ENCODE assay signal across 8 mouse cellular contexts in the genomic region with DNA sequence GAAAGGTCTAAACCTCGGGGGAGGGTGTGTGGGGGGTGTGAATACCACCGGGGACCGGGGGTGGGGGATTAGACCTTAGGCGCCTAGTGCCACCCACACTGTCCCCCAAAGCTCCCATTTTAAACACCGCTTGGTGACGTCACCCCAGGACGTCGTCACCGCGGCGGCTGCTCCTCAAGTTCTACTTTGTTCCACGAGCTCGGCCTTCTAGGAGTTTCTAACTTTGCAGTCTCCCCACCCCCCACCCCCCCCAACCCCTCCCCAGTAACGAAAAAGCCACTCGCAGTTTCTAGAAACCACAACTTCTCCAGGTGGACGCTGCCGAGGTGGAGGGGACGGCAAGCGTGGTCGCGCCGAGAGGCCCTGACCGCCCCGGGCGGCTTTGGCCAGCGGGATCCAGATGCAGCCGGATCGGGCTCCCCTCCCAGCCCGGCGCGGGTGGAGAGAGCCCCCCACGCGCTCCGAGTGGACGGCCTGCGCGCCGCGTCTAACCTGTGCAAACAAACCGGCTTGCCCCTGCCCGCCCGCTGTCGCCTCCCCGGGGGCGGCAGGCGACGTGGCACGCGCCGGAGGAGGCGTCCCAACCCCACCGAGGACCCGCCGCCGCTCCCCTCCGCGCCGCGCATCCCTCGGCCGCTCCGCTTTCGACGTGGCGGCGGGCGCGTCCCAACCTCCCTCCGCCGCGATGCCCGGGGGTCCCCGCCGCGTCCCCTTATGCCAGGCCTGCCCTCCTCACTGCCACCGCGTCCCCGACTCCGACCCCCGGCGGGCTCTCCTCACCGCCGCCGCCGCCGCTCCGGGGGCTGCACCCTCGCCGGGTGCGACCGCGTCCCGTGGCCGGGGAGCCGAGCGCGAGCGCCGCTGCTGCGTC. TPM values are rescaled to one million over a fixed set of nuclear protein-coding genes. Genes with fewer than 3 reads are reported as not detected.
DNase-seq lines count a peak whose midpoint lies in the region; ATAC-seq lines count a peak whose summit lies in the region.

No protein-coding gene starts in this region.

- H3K27me3 ChIP-seq in embryonic facial prominence, embryonic 13.5 days = no peaks in the 10 kb centered on the region
- H3K27me3 ChIP-seq in heart, embryonic 12.5 days (replicated peaks) = no peaks in the 10 kb centered on the region
- H3K27me3 ChIP-seq in kidney, embryonic 15.5 days = no peaks in the 10 kb centered on the region
- no peaks in the 10 kb centered on the region for H3K27me3 ChIP-seq in liver, embryonic 15.5 days
- H3K27me3 ChIP-seq in stomach, embryonic 15.5 days (replicated peaks) = no peaks in the 10 kb centered on the region

- peak overlapping the region; percentile 91 for H3K4me3 ChIP-seq in embryonic facial prominence, embryonic 13.5 days
- peak overlapping the region; percentile 99 for H3K4me3 ChIP-seq in heart, embryonic 12.5 days
- H3K4me3 ChIP-seq in kidney, embryonic 15.5 days (replicated peaks) = peak overlapping the region; percentile 94
- H3K4me3 ChIP-seq in liver, embryonic 15.5 days (replicated peaks) = peak overlapping the region; percentile 86
- H3K4me3 ChIP-seq in stomach, embryonic 15.5 days (replicated peaks) = peak overlapping the region; percentile 94

- H3K4me1 ChIP-seq in embryonic facial prominence, embryonic 13.5 days = peaks cover 13% of the 10 kb centered on the region
- peaks cover 12% of the 10 kb centered on the region for H3K4me1 ChIP-seq in heart, embryonic 12.5 days (replicated peaks)
- peaks cover 17% of the 10 kb centered on the region for H3K4me1 ChIP-seq in kidney, embryonic 15.5 days
- H3K4me1 ChIP-seq in liver, embryonic 15.5 days (replicated peaks) = peaks cover 16% of the 10 kb centered on the region
- 0 out of 2 replicates have a peak, but pooled peaks cover 8% of the 10 kb centered on the region for H3K4me1 ChIP-seq in stomach, embryonic 15.5 days

- DNase-seq in left cerebral cortex, adult 18-20 months (ENCODE audit: low spot score in 2 of 2) = peak; percentile 16 to 39
- no peak for DNase-seq in left cerebral cortex, adult 11 months (ENCODE audit: low spot score)
- peak; percentile 70 to 72 for DNase-seq in natural killer cell, adult 2 months (ENCODE audit: low spot score in 2 of 2)

- H3K4me2 ChIP-seq in embryonic facial prominence, embryonic 13.5 days = peak overlapping the region; percentile 73
- peak overlapping the region; percentile 82 for H3K4me2 ChIP-seq in heart, embryonic 12.5 days
- peak overlapping the region; percentile 87 for H3K4me2 ChIP-seq in kidney, embryonic 15.5 days
- peak overlapping the region; percentile 94 for H3K4me2 ChIP-seq in liver, embryonic 15.5 days
- H3K4me2 ChIP-seq in stomach, embryonic 15.5 days = peak overlapping the region; percentile 86

- H3K9ac ChIP-seq in embryonic facial prominence, embryonic 13.5 days = peak overlapping the region; percentile 97
- peak overlapping the region; percentile 98 for H3K9ac ChIP-seq in heart, embryonic 12.5 days
- peak overlapping the region; percentile 93 for H3K9ac ChIP-seq in kidney, embryonic 15.5 days
- peak overlapping the region; percentile 85 for H3K9ac ChIP-seq in liver, embryonic 15.5 days
- peak overlapping the region; percentile 84 for H3K9ac ChIP-seq in stomach, embryonic 15.5 days

- no peaks in the 10 kb centered on the region for H3K9me3 ChIP-seq in embryonic facial prominence, embryonic 13.5 days
- H3K9me3 ChIP-seq in heart, embryonic 12.5 days (replicated peaks) = no peaks in the 10 kb centered on the region
- no peaks in the 10 kb centered on the region for H3K9me3 ChIP-seq in kidney, embryonic 15.5 days (replicated peaks)
- no peaks in the 10 kb centered on the region for H3K9me3 ChIP-seq in liver, embryonic 15.5 days (replicated peaks)
- H3K9me3 ChIP-seq in stomach, embryonic 15.5 days = no peaks in the 10 kb centered on the region

- peak; percentile 65 for ATAC-seq in embryonic facial prominence, embryonic 13.5 days (ENCODE audit: insufficient number of reproducible peaks, insufficient read depth, low FRiP score, low TSS enrichment, low read depth)
- peak; percentile 66 for ATAC-seq in heart, embryonic 12.5 days (ENCODE audit: insufficient number of reproducible peaks, low FRiP score)
- peak; percentile 76 for ATAC-seq in kidney, embryonic 15.5 days (replicated peaks; ENCODE audit: low FRiP score)
- peak; percentile 63 for ATAC-seq in liver, embryonic 15.5 days (ENCODE audit: insufficient read depth)
- peak; percentile 48 for ATAC-seq in stomach, embryonic 15.5 days (ENCODE audit: insufficient read depth, low FRiP score, low read depth)

- H3K36me3 ChIP-seq in embryonic facial prominence, embryonic 13.5 days = peaks cover 13% of the 10 kb centered on the region
- H3K36me3 ChIP-seq in heart, embryonic 12.5 days = peaks cover 12% of the 10 kb centered on the region
- H3K36me3 ChIP-seq in kidney, embryonic 15.5 days = peaks cover 16% of the 10 kb centered on the region
- peaks cover 7% of the 10 kb centered on the region; the same call in 1 of the 2 replicates for H3K36me3 ChIP-seq in liver, embryonic 15.5 days (replicated peaks)
- peaks cover 6% of the 10 kb centered on the region; the same call in 1 of the 2 replicates for H3K36me3 ChIP-seq in stomach, embryonic 15.5 days

- H3K27ac ChIP-seq in embryonic facial prominence, embryonic 13.5 days = peak overlapping the region; percentile 82
- H3K27ac ChIP-seq in heart, embryonic 12.5 days (ENCODE audit: poor library complexity, severe bottlenecking) = peak overlapping the region; percentile 84
- peak overlapping the region; percentile 85 for H3K27ac ChIP-seq in kidney, embryonic 15.5 days
- peak overlapping the region; percentile 72 for H3K27ac ChIP-seq in liver, embryonic 15.5 days (replicated peaks)
- peak overlapping the region; percentile 82 for H3K27ac ChIP-seq in stomach, embryonic 15.5 days

- WGBS in embryonic facial prominence, embryonic 13.5 days = under 1% methylated on average over 50 of the region's 100 CpGs
- WGBS in heart, embryonic 12.5 days = under 1% methylated on average over 100 of the region's 100 CpGs
- under 1% methylated on average over 94 of the region's 100 CpGs for WGBS in kidney, embryonic 15.5 days
- under 1% methylated on average over 92 of the region's 100 CpGs for WGBS in liver, embryonic 15.5 days (ENCODE audit: insufficient replicate concordance)
- WGBS in stomach, embryonic 15.5 days = under 1% methylated on average over 67 of the region's 100 CpGs

RNA-seq across cellular contexts. Expression of gene Btg3, which starts 0.9 kb away (rescaled TPM):
- 10 to 100 TPM; 12.2 to 16.6 TPM for total RNA-seq in left cerebral cortex, adult 18-20 months (2021)
- polyA plus RNA-seq in embryonic facial prominence, embryonic 13.5 days (2015; fragmentation: Nextera tagmentation; extraction: Ambion mirVana) = 39.6 and 48.8 TPM in 2 replicates
- polyA plus RNA-seq in heart, embryonic 12.5 days (2016; fragmentation: Nextera tagmentation; extraction: Ambion mirVana) = 94.5 and 97.4 TPM in 2 replicates
- 52.0 and 56.8 TPM in 2 replicates for polyA plus RNA-seq in kidney, embryonic 15.5 days (2015; fragmentation: Nextera tagmentation; extraction: Ambion mirVana)
- 20.1 and 21.0 TPM in 2 replicates for polyA plus RNA-seq in liver, embryonic 15.5 days (2015; fragmentation: Nextera tagmentation; extraction: Ambion mirVana)
- 47.4 and 52.0 TPM in 2 replicates for polyA plus RNA-seq in stomach, embryonic 15.5 days (2015; fragmentation: Nextera tagmentation; extraction: Ambion mirVana)
